Mouse (Mus musculus) kidney, adult 9 months (tissue): Measurements from ENCODE around the gene Slc35b2.
A peak's percentile ranks its signal among the peaks of the same experiment; 100 is the strongest.

Source experiments
- DNase-seq: peaks from one replicate; pipeline ENCODE4 v3.0.0; 2022

The Slc35b2 gene

GRCm38 (mm10) chr17:45585725-45586448, 22.2 kb downstream of the Slc35b2 start:
- no peak for DNase-seq

GRCm38 (mm10) chr17:45586449-45586837, 22.8 kb downstream of the Slc35b2 start:
- no peak for DNase-seq

- peak; percentile 6 for DNase-seq
Measured at GRCm38 (mm10) chr17:45588370-45588769, 24.7 kb downstream of the Slc35b2 start.

GRCm38 (mm10) chr17:45589236-45589635, 25.6 kb downstream of the Slc35b2 start:
- peak; percentile 4 for DNase-seq

GRCm38 (mm10) chr17:45589844-45590243, 26.2 kb downstream of the Slc35b2 start:
- DNase-seq: peak; percentile 15

- DNase-seq: peak; percentile 10
Measured at GRCm38 (mm10) chr17:45590410-45590809, 26.7 kb downstream of the Slc35b2 start.

- peak; percentile 57 for DNase-seq
Measured at GRCm38 (mm10) chr17:45591701-45592605, 28.3 kb downstream of the Slc35b2 start.

- DNase-seq: peak; percentile 57
Measured at GRCm38 (mm10) chr17:45592606-45593431, 29.1 kb downstream of the Slc35b2 start.

- peak; percentile 40 for DNase-seq
Measured at GRCm38 (mm10) chr17:45593479-45593878, 29.8 kb downstream of the Slc35b2 start.

- DNase-seq: no peak
Measured at GRCm38 (mm10) chr17:45594195-45594594, 30.5 kb downstream of the Slc35b2 start.

- peak; percentile 65 for DNase-seq
Measured at GRCm38 (mm10) chr17:45594881-45595735, 31.4 kb downstream of the Slc35b2 start.

- DNase-seq: peak; percentile 4
Measured at GRCm38 (mm10) chr17:45595736-45596390, 32.2 kb downstream of the Slc35b2 start.

- peak; percentile 81 for DNase-seq
Measured at GRCm38 (mm10) chr17:45596631-45597396, 33.1 kb downstream of the Slc35b2 start.

- DNase-seq: peak; percentile 19
Measured at GRCm38 (mm10) chr17:45597787-45598186, 34.1 kb downstream of the Slc35b2 start.

GRCm38 (mm10) chr17:45598376-45598775, 34.7 kb downstream of the Slc35b2 start:
- peak; percentile 7 for DNase-seq

GRCm38 (mm10) chr17:45598891-45599290, 35.2 kb downstream of the Slc35b2 start:
- peak; percentile 19 for DNase-seq

GRCm38 (mm10) chr17:45599446-45600242, 36.0 kb downstream of the Slc35b2 start, which contains the start of gene Slc29a1:
Gene Slc29a1 (minus strand): TSS chr17:45599606.
- DNase-seq: peak; percentile 68

- DNase-seq: peak; percentile 5
Measured at GRCm38 (mm10) chr17:45600267-45600666, 36.6 kb downstream of the Slc35b2 start.

GRCm38 (mm10) chr17:45601325-45601724, 37.7 kb downstream of the Slc35b2 start:
- DNase-seq: peak; percentile 15
